Mouse (Mus musculus) retina, postnatal 7 days (tissue): ENCODE results near the gene Slc8a3.
"Not testable (repeated sequence)": the region's sequence is repeated elsewhere in the genome, so short reads cannot be mapped to it uniquely, and the experiment has no call there.

Source experiments
- DNase-seq: peaks from one replicate; pipeline ENCODE4 v3.0.0-alpha.2; 2012; ENCODE audit warnings: low read depth, low spot score

Slc8a3 gene

DNA sequence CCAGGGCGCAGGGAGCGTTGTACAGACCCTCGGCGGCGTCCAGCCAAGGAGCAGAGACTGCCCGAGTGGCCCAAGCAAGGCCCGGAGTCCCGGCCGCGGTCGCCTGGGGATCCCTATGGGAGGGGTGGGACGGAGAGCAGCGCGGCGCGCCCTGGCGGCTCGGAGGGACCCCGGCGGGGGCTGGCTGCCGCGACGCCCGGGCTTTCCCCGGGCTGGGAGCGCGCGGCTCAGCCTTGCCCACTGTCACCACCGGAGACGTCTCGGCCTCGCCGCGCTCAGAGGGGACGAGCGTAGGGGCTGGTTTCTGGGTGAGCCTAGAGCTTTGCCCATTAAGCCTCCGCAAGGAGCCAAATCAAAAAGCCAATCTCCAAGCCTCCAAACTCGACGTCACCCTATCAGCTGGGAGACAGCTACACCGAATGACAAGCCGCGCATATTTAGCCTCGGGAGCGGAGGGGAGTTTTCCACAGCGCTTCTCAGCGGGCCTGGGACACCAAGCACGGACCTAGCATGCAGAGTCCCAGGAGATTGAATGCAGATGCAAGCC, at the start of gene Slc8a3:
TSS of gene Slc8a3 (minus strand) at position 306 of the 547 bp plus-strand sequence.
- peak; percentile 50 for DNase-seq

DNA sequence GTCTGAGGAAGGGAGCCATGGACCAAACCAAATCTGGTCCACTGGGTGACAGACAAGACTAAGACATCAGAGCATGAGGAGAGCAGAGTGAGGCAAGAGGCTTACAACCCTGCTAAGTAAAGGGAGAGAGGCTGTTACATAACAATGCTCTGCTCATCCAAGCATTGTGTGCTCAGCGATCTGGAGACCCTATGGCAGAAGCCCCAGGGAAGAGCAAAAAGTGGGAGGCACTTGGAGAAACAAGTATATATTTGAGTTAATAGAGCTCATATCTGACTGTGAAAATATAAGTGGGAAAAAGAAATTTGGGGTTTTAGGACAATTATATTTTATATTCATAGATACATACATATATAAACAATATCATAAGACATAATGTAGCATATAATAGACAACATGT, 46.4 kb upstream of the Slc8a3 start, which contains the start of gene Gm4787:
TSS of gene Gm4787 (minus strand) at position 101 of the 400 bp plus-strand sequence.
- not testable (repeated sequence) for DNase-seq

GRCm38 (mm10) chr12:81333841-81334240, 861 bp upstream of the Slc8a3 start:
- DNase-seq, result no peak

DNA sequence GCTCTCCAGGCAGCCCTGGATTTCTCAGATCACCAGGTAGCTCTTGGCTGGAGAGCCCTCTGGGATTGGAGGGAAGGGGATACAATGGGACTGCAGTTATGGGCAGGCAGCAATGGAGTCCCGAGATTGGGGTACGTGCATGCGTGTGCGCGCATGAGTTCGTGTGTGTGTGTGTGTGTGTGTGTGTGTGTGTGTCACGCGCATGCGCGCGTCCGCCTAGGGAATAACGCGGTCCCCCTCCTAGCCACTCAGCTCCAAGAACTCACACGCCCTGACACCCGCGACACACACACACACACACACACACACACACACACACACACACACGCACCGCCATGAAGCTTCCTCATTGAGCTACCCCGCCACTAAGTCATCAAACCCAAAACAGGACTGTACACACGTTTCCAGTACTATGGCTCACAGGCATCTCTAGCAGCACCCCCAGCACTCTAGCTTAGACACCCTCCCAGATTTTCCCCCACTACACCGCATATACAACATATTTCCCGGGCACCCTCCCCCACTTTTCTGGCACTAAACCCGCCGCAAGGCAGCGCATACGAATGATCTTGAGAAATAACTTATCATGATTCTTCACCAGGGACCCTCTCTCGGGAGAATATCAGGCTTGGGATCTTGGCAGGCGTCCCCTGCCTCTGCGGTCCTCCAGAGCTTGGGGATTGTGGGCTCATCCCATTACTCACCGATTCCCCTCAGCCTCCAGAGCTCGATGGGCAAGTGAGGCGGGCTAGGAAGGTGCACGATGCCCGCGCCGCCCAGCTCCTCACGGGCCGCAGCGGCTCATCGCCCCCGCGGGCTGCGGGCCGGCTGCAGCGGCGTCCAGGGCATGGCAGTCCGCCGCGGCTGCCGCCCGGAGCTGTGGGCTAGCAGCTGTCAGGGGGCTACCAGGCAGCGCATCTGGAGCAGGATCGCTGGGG, 774 bp downstream of the Slc8a3 start:
- DNase-seq, result peak; percentile 49

- no peak for DNase-seq
Observed at GRCm38 (mm10) chr12:81331046-81331638, 1.8 kb downstream of the Slc8a3 start.

DNA sequence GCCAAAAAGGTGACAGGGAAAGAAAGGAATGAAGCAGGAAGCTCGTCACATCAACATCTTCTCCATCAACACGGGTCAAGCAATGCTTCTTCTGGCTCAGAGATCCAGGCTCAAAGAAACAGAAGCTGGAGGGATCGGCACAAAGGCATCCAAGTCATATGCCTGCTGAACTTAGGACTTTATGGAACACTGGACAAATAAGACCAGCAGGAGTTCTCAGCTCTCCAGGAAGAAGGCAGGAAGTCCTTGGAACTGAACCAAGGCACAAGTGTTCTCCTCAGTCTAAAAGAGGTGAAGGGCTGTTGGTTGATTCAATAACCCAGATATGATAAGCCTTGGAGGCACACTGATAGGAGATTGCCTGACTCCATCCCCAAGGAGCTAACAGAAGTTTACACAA, 8.0 kb downstream of the Slc8a3 start:
- DNase-seq, result no peak

GRCm38 (mm10) chr12:81324116-81324515, 8.9 kb downstream of the Slc8a3 start:
- DNase-seq, result no peak

DNA sequence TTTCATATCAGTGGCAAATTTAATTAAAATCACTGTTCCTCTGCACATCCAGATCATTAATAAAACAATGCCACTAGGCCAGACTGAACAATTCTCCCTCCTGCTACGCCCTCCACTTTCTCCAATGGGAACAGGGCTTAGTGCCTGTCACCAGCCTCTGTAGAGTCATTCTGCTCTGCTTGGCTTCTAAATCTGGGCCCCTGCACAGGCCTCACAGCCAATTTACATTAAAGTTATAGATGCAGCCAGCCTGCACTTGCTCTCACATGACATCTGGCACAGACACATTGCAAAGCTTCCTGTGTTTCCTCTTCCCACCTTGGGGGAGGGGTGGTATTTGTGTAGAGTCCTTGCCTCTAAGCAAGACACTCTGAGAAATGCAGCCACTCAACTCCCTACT, 12.0 kb downstream of the Slc8a3 start:
- DNase-seq, result no peak

- DNase-seq, result no peak
Observed at GRCm38 (mm10) chr12:81317811-81318210, 15.2 kb downstream of the Slc8a3 start.

DNA sequence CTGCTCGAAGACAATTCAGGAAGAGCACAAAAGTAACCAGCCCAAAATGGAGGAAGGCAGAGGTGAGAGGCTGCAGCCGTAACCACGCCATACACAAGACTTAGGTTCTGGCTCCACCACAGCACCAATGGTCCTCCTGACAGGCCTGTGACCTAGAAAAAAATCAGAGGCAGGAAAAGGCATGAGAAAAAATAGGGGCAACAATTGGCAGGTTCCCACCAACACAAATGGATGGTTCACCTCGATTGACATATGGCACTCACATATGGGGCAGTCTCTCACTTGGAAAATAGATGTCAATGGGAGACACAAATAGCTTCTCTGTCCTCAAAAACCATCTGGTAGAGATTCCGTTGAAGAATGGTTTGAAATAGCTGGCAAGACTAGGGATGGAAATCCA, 17.0 kb downstream of the Slc8a3 start:
- no peak for DNase-seq

- DNase-seq, result no peak
Observed at GRCm38 (mm10) chr12:81303626-81304025, 29.4 kb downstream of the Slc8a3 start.

GRCm38 (mm10) chr12:81294613-81295012, 38.4 kb downstream of the Slc8a3 start:
- DNase-seq, result no peak

- no peak for DNase-seq
Observed at GRCm38 (mm10) chr12:81278031-81278430, 54.9 kb downstream of the Slc8a3 start.

- no peak for DNase-seq
Observed at GRCm38 (mm10) chr12:81274616-81275015, 58.4 kb downstream of the Slc8a3 start.

DNA sequence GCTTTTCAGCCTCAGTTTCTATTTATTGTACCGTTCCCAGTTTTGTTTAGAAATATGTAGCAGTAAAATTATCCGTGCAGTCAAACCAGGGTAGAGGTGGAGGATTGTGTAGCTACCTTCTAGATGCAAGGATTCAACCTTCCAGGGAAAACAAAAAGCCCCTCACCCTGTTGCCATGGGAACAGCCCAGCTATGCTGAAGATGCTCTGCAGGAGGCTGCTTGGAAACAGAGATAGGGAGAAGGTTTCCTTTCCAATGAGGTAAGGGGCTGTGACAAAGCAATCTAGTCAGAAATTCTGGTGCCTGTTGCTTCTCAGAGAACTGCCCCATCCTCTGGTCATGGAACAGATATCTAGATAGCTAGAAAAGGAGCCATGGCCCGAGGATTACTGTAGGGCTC, 59.6 kb downstream of the Slc8a3 start:
- DNase-seq, result no peak

DNA sequence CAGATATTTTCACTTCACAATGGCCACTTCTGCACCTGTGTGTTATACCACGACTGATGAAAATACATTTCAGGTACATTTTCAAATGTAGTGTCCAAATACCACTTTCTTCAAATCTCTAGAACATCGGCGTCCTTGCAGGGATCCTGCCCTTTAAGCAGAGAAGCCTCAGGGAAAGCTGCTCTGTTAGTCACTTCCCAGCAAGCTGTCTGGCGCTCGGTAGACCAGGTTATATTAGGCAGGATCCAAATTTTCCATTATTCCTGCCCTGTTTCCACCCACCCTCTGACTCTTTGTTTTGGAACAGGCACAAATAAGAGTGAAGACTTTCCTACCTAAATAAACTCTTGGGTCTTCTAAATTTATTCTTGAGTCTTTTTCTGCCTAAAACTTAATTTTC, 63.7 kb downstream of the Slc8a3 start:
- DNase-seq, result no peak

DNA sequence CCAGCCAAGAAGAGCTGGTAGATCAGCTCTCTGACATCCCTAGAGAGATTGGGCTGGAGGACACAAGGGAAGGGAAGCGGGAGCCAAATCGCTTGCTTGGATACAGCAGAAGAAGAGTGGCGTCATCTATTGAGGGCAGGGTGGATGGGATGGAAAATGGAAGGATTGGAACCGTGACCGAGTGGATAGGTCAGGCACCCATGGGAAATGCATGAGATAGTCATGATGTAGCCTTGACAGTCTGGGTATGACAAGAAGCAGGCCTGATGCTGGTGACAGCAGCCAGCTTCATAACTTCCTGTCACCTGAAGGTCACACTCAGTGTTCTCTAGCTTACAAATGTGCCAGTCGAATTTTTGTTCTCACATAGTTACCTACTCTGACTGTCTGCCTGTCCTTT, 70.2 kb downstream of the Slc8a3 start:
- no peak for DNase-seq

DNA sequence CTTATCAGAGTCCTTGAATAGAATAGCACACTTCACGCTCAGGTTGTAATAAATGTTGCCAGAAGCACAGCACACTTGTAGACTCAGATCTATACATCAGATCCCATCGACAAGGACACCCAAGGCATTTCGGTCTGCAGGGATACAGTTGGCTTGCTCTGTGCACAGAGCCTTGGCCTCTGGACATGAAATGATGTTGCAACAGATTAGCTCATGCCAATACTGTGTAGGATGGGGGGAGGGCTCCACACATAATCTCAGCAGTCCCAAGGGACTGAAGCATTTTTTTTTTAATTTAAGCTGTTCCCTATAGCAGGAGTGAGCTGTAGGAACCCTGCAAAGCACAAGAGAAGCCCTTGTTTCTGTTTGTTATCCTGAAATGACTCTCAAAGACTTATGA, 74.8 kb downstream of the Slc8a3 start:
- no peak for DNase-seq

DNA sequence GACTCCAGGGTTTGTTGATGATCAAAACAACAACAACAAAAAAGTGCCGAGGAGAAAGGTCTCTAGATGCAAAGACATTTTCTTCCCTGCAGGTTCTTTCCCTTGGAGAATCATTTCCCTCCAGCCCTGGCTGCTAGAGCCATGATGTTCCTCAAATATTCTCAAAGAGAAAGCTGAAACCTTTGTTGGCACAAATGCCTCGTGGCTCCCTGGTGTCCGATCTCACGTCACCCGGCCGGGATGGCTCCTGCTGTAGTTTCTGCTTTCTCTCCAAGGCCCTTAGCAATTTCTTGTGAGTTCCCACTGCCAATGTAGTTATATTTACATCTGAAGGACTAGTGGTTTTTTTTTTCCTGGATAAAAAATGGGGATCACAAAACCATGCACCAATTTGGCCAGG, 87.6 kb downstream of the Slc8a3 start:
- DNase-seq, result no peak

DNA sequence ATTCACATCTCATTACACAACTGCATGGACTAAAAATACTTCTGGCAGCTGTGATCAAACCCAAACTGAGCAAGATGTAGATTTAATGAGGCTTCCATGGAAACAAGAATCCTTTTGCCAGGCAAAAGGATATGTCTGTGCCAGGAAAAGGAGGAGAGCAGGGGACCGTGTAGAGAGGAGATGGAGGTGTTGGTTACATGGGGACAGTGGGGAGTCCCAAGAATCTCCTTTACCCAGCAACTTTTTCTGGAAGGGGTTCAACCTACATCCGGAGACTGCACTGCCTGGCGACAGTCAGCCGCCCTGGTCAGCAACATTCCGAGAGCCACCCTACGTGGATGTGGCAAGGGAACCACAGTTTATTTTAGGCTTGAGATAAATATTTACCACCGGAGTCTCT, 88.0 kb downstream of the Slc8a3 start:
- DNase-seq, result no peak

DNA sequence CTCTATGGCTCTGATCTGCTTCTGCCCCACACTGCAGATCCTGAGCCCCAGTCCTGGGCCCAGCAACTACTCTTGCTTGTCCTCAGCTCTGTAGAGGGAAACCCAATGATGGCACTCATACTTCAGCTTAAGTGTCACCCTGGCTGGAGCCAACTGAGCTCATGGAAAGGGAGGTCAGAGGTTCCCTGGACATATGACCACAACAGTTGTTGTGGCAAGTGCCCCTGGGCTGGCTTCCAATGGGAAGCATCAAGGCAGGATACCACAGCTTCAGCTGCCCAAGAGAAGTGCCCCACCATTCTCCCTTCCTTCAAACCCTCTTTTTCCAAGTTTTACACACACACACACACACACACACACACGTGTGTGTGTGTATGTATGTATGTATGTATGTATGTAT, 88.5 kb downstream of the Slc8a3 start:
- no peak for DNase-seq

DNA sequence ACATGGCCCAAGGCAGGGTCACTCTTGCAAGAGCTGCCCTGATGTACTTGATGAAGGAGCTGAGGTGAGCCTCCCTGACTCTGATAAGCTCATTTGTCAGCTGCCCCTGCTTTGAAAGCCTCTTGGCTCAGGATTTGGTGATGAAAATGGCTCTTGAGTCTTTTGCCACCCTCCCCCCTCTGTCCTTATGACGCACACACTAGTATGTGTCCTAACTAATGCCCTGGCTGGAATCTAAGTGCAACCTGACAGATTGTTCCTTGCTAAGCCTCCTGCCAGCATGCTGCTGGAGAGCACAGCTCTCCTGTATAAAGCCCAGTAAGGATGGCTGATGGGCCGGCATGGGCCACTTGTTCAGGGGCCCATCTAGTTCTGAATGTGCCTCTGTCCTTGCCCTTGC, 91.3 kb downstream of the Slc8a3 start:
- peak; percentile 71 for DNase-seq

- DNase-seq, result no peak
Observed at GRCm38 (mm10) chr12:81241096-81241495, 91.9 kb downstream of the Slc8a3 start.
